Mouse (Mus musculus) kidney, embryonic 14.5 days (tissue): ENCODE measurements around the gene Rpl12. TPM values are rescaled to one million over a fixed set of nuclear protein-coding genes. Genes with fewer than 3 reads are reported as not detected.

ENCODE experiments used
- ATAC-seq: fragments of 200-750 bp; cut with Nextera tagmentation; 2 replicates; pipeline ENCODE4 v1.8.0; 2017; ENCODE audit warnings: moderate number of reproducible peaks, mild to moderate bottlenecking, moderate TSS enrichment, moderate library complexity; ENCODE audit not compliant: low FRiP score, low TSS enrichment
- H3K27ac ChIP-seq: fragments of 300-500 bp; sonication (generic); 2 replicates; pipeline ENCODE4 v1.5.1; 2014; ENCODE audit warnings: low read depth, mild to moderate bottlenecking, low read length, moderate library complexity, mixed read lengths
- H3K27me3 ChIP-seq: fragments of 300-500 bp; sonication (generic); 2 replicates; pipeline ENCODE4 v1.6.1; 2014; ENCODE audit warnings: mild to moderate bottlenecking, low read length; ENCODE audit not compliant: control insufficient read depth, insufficient read depth
- H3K36me3 ChIP-seq: fragments of 300-500 bp; sonication (generic); 2 replicates; pipeline ENCODE4 v1.6.1; 2014; ENCODE audit warnings: low read length, mixed read lengths; ENCODE audit not compliant: control insufficient read depth, insufficient read depth
- H3K4me1 ChIP-seq: fragments of 300-500 bp; sonication (generic); 2 replicates; pipeline ENCODE4 v1.6.1; 2014; ENCODE audit warnings: low read length, mixed read lengths; ENCODE audit not compliant: control insufficient read depth, insufficient read depth
- H3K4me2 ChIP-seq: fragments of 300-500 bp; sonication (generic); replicated peaks from 2 replicates; pipeline ENCODE4 v1.6.1; 2014; ENCODE audit warnings: low read depth, mild to moderate bottlenecking, low read length
- H3K4me3 ChIP-seq: fragments of 300-500 bp; sonication (generic); 2 replicates; pipeline ENCODE4 v1.5.1; 2014; ENCODE audit warnings: mild to moderate bottlenecking, low read length
- H3K9ac ChIP-seq: fragments of 300-500 bp; sonication (generic); 2 replicates; pipeline ENCODE4 v1.6.1; 2014; ENCODE audit warnings: low read depth, mild to moderate bottlenecking, low read length, moderate library complexity
- H3K9me3 ChIP-seq: fragments of 300-500 bp; sonication (generic); 2 replicates; pipeline ENCODE4 v1.6.1; 2016; ENCODE audit warnings: low read length; ENCODE audit not compliant: control insufficient read depth
- WGBS: fragments of 180-500 bp; shearing (Covaris S2); extraction: QIAGEN DNeasy Blood & Tissue Kit; methylation state at CpG from one replicate; pipeline ENCODE4 v1.1.7; 2014; 5-methylcytosine and 5-hydroxymethylcytosine counted together
- polyA plus RNA-seq: library from polyadenylated mRNA; unstranded; fragments of >200 nt; fragmentation: Nextera tagmentation; extraction: Ambion mirVana; gene quantifications from 2 replicates; pipeline ENCODE4 v1.2.1, GENCODE M21; 2014

Rpl12 gene
- polyA plus RNA-seq, 1 experiment from 2014 or later: 249 TPM

- Histone ChIP-seq H3K4me1 (peaks cover 21% of the 10 kb centered on the region; the same call in 1 of the 2 replicates), H3K4me2 (peak overlapping the region; percentile 83; the same call in 1 of the 2 replicates), H3K27ac (no peak overlapping the region), H3K9me3 (no peaks in the 10 kb centered on the region), H3K36me3 (peaks cover 26% of the 10 kb centered on the region), H3K9ac (peak overlapping the region; percentile 78; the same call in 1 of the 2 replicates), H3K27me3 (no peaks in the 10 kb centered on the region), H3K4me3 (no peak overlapping the region)
- ATAC-seq: no peak
- 86% methylated on average over 9 of the region's 9 CpGs for WGBS
Observed at GRCm38 (mm10) chr2:32968024-32968614, 6.8 kb downstream of the Rpl12 start.

DNA sequence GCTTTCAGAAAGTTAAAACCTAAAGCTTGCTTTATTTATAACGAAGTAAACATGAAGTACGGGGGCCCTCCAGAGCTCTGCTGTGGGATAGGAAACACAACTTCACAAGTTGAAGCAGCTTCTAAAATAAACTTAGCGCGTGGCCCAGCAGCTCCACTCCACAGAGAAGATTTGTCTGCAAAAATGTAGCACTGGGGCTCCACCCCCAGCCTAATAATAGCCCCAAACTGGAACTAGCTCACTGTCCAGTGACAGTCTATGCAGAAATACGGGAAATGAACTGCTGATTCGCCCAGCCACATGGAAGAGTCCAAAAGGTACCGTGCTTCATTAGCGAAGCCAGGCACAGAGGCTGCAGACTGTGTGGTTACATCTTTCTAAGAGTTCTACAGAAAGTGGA lies 8.0 kb downstream of the Rpl12 start:
- peaks cover 24% of the 10 kb centered on the region for H3K36me3 ChIP-seq
- no peak overlapping the region for H3K27ac ChIP-seq
- no peak overlapping the region for H3K4me3 ChIP-seq
- H3K4me1 ChIP-seq: peaks cover 16% of the 10 kb centered on the region; the same call in 1 of the 2 replicates
- no peaks in the 10 kb centered on the region for H3K27me3 ChIP-seq
- ATAC-seq: no peak
- no peaks in the 10 kb centered on the region for H3K9me3 ChIP-seq
- H3K4me2 ChIP-seq: no peak overlapping the region
- WGBS: 87% methylated on average over 8 of the region's 8 CpGs
- H3K9ac ChIP-seq: no peak overlapping the region

DNA sequence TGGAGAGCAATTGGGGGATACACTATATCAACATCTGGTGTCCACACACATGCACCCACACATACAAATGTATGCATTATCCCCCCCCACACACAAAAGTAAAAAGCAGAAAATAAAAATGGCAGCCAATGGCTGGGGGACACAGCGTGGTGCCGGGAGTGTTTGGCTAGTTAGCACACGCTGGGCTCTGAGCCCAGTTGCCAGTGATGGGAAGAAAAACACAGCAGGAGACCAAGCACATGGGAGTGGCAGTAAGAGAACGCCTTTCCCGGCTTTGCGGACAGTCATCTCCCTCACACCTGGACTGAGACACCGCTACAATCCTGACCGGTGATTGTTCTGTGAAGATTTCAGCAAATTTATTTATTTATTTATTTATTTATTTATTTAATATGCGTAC lies 9.9 kb downstream of the Rpl12 start:
- Histone ChIP-seq H3K36me3 (peaks cover 25% of the 10 kb centered on the region), H3K4me1 (0 out of 2 replicates have a peak, but pooled peaks cover 2% of the 10 kb centered on the region), H3K9ac (no peak overlapping the region), H3K9me3 (no peaks in the 10 kb centered on the region), H3K4me2 (no peak overlapping the region), H3K27ac (no peak overlapping the region), H3K4me3 (no peak overlapping the region), H3K27me3 (no peaks in the 10 kb centered on the region)
- 57% methylated on average over 9 of the region's 9 CpGs for WGBS
- no peak for ATAC-seq

DNA sequence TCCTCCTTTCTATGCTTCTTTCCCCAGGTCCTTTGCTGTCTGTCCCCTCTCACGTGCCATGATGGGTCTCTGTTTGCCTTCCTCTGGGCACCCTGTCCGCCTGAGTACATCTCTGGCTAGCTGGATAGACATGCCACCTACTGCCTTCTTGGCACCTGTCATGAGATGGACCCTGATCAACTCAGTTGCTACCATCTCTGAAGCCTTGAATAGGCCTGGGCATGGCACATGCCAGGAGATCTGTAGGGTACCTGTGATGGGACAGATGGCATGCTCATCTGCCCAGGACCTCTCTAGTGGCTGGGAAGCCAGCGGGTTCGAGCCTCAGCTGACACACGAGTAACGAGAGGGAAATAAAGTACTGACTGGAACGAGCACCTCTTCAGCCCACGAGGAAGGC lies 12.9 kb downstream of the Rpl12 start:
- peaks cover 25% of the 10 kb centered on the region for H3K36me3 ChIP-seq
- no peaks in the 10 kb centered on the region for H3K27me3 ChIP-seq
- no peak overlapping the region for H3K4me2 ChIP-seq
- no peaks in the 10 kb centered on the region for H3K4me1 ChIP-seq
- no peak for ATAC-seq
- WGBS: 89% methylated on average over 8 of the region's 8 CpGs
- no peaks in the 10 kb centered on the region for H3K9me3 ChIP-seq
- no peak overlapping the region for H3K27ac ChIP-seq
- no peak overlapping the region for H3K4me3 ChIP-seq
- no peak overlapping the region for H3K9ac ChIP-seq

DNA sequence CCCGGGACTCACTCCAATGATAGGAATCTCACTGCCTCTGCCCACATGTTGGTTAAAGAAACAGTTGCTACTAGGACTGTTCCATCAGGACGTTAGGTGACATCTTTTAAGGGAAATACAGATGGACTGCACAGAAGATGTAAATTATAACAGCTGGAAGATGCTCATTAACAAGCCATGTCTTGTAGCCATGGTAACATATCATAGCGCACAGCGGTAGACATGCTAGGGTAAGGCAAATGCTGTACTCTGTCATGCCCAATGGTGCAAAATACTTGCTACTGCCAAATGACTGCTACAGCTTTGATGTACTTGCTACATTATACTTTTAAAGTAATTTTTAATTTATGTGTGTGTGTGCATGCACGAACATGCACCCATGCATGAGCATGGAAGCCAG lies 15.8 kb downstream of the Rpl12 start:
- ATAC-seq: no peak
- 86% methylated on average over 5 of the region's 5 CpGs for WGBS
- H3K4me2 ChIP-seq: no peak overlapping the region
- peaks cover 7% of the 10 kb centered on the region; the same call in 1 of the 2 replicates for H3K4me1 ChIP-seq
- no peaks in the 10 kb centered on the region for H3K9me3 ChIP-seq
- no peak overlapping the region for H3K4me3 ChIP-seq
- H3K27me3 ChIP-seq: no peaks in the 10 kb centered on the region
- H3K36me3 ChIP-seq: peaks cover 25% of the 10 kb centered on the region
- no peak overlapping the region for H3K27ac ChIP-seq
- H3K9ac ChIP-seq: no peak overlapping the region

GRCm38 (mm10) chr2:32978675-32979074 lies 17.3 kb downstream of the Rpl12 start:
- Histone ChIP-seq H3K4me2 (no peak overlapping the region), H3K27me3 (no peaks in the 10 kb centered on the region), H3K4me3 (no peak overlapping the region), H3K36me3 (peaks cover 14% of the 10 kb centered on the region; the same call in 1 of the 2 replicates), H3K27ac (no peak overlapping the region), H3K4me1 (peaks cover 7% of the 10 kb centered on the region; the same call in 1 of the 2 replicates), H3K9me3 (no peaks in the 10 kb centered on the region), H3K9ac (no peak overlapping the region)
- WGBS: 80% methylated on average over 3 of the region's 3 CpGs
- no peak for ATAC-seq

GRCm38 (mm10) chr2:32979675-32980074 lies 18.3 kb downstream of the Rpl12 start:
- peaks cover 7% of the 10 kb centered on the region; the same call in 1 of the 2 replicates for H3K4me1 ChIP-seq
- H3K27ac ChIP-seq: no peak overlapping the region
- no peaks in the 10 kb centered on the region for H3K9me3 ChIP-seq
- H3K9ac ChIP-seq: no peak overlapping the region
- 77% methylated on average over 7 of the region's 7 CpGs for WGBS
- ATAC-seq: no peak
- no peak overlapping the region for H3K4me3 ChIP-seq
- no peaks in the 10 kb centered on the region for H3K27me3 ChIP-seq
- no peak overlapping the region for H3K4me2 ChIP-seq
- H3K36me3 ChIP-seq: peaks cover 5% of the 10 kb centered on the region; the same call in 1 of the 2 replicates

GRCm38 (mm10) chr2:32981281-32981680 lies 19.9 kb downstream of the Rpl12 start:
- H3K4me1 ChIP-seq: peaks cover 7% of the 10 kb centered on the region; the same call in 1 of the 2 replicates
- peak overlapping the region; percentile 83 for H3K9ac ChIP-seq
- ATAC-seq: peak; percentile 51; the same call in 1 of the 2 replicates
- no peaks in the 10 kb centered on the region; the same call in 1 of the 2 replicates for H3K36me3 ChIP-seq
- H3K4me2 ChIP-seq: peak overlapping the region; percentile 99
- no peaks in the 10 kb centered on the region for H3K27me3 ChIP-seq
- peak overlapping the region; percentile 78 for H3K4me3 ChIP-seq
- WGBS: under 1% methylated on average over 23 of the region's 23 CpGs
- H3K27ac ChIP-seq: peak overlapping the region; percentile 62; the same call in 1 of the 2 replicates
- no peaks in the 10 kb centered on the region for H3K9me3 ChIP-seq

- Histone ChIP-seq H3K36me3 (no peaks in the 10 kb centered on the region; the same call in 1 of the 2 replicates), H3K4me3 (peak within 1 kb of the TSS; percentile 78), H3K4me2 (peak within 1 kb of the TSS; percentile 99), H3K27me3 (no peaks in the 10 kb centered on the region), H3K9ac (peak within 1 kb of the TSS; percentile 83), H3K9me3 (no peaks in the 10 kb centered on the region), H3K27ac (peak within 1 kb of the TSS; percentile 62; the same call in 1 of the 2 replicates), H3K4me1 (peaks cover 7% of the 10 kb centered on the region; the same call in 1 of the 2 replicates)
- under 1% methylated on average over 46 of the region's 50 CpGs for WGBS
- peak; percentile 99 for ATAC-seq
Observed at GRCm38 (mm10) chr2:32981725-32982271, 20.4 kb downstream of the Rpl12 start, which contains the start of gene Slc2a8. TSS of gene Slc2a8 (minus strand) at chr2:32982083.
